Mouse (Mus musculus) midbrain, embryonic 13.5 days (tissue): ENCODE measurements at regions not wholly inside any gene's neighbourhood (a gene's known extent, or its start where the extent isn't known, plus 50 kb on each side); places are given as distances from the start of the nearest gene placed in this dataset.

Source experiments
- ATAC-seq: fragments of 200-750 bp; cut with Nextera tagmentation; 2 replicates; pipeline ENCODE4 v1.8.0; 2017; ENCODE audit warnings: mild to moderate bottlenecking, moderate TSS enrichment, moderate library complexity
- H3K27ac ChIP-seq: fragments of 300-500 bp; sonication (generic); 2 replicates; pipeline ENCODE4 v1.5.1; 2015; ENCODE audit warnings: inconsistent platforms, mild to moderate bottlenecking, moderate library complexity
- H3K27me3 ChIP-seq: fragments of 300-500 bp; sonication (generic); 2 replicates; pipeline ENCODE4 v1.6.1; 2015; ENCODE audit warnings: mild to moderate bottlenecking, inconsistent platforms
- H3K36me3 ChIP-seq: fragments of 300-500 bp; sonication (generic); 2 replicates; pipeline ENCODE4 v1.6.1; 2015; ENCODE audit warnings: mild to moderate bottlenecking, inconsistent platforms
- H3K4me1 ChIP-seq: fragments of 300-500 bp; sonication (generic); replicated peaks from 2 replicates; pipeline ENCODE4 v1.6.1; 2015; ENCODE audit warnings: inconsistent platforms
- H3K4me2 ChIP-seq: fragments of 300-500 bp; sonication (generic); replicated peaks from 2 replicates; pipeline ENCODE4 v1.6.1; 2015; ENCODE audit warnings: moderate library complexity, mild to moderate bottlenecking, inconsistent platforms
- H3K4me3 ChIP-seq: fragments of 300-500 bp; sonication (generic); replicated peaks from 2 replicates; pipeline ENCODE4 v1.5.1; 2015; ENCODE audit warnings: mild to moderate bottlenecking, inconsistent platforms
- H3K9ac ChIP-seq: fragments of 300-500 bp; sonication (generic); replicated peaks from 2 replicates; pipeline ENCODE4 v1.6.1; 2015; ENCODE audit warnings: mild to moderate bottlenecking, inconsistent platforms
- H3K9me3 ChIP-seq: fragments of 300-500 bp; sonication (generic); 2 replicates; pipeline ENCODE4 v1.6.1; 2016; ENCODE audit warnings: mild to moderate bottlenecking, inconsistent platforms
- WGBS: fragments of 180-500 bp; shearing (Covaris S2); methylation state at CpG from one replicate; pipeline ENCODE4 v1.1.7; 2015; 5-methylcytosine and 5-hydroxymethylcytosine counted together

DNA sequence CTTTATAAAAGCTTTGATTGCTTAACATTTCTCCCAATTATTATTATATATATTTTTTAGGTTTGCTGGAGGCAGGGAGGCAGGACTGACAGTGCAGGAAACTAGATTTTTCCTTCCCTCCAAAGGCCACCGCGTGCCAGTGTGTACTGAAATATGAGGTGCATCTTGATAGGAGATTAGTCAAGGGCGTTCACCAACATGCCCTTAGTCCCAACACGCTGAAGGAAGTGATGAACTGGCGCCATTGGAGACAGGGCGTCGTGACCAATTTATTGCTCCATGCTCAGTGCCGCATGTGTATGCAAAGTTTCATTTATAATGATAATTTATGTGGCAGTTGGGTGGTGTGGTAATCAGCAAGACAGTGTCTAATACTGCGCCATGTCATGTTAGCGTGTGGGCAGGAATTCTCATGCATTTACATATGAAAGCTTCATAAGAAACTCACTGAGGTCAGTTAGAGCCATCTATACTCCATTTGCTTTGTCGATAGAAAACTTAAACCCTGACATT lies 66.2 kb downstream of the Isl1 start:
- H3K27ac ChIP-seq = no peak overlapping the region
- no peaks in the 10 kb centered on the region for H3K4me1 ChIP-seq
- H3K4me3 ChIP-seq = no peak overlapping the region
- 81% methylated on average over 11 of the region's 11 CpGs for WGBS
- H3K27me3 ChIP-seq = no peaks in the 10 kb centered on the region
- no peak overlapping the region for H3K9ac ChIP-seq
- ATAC-seq = peak; percentile 40; the same call in 1 of the 2 replicates
- H3K4me2 ChIP-seq = no peak overlapping the region
- H3K9me3 ChIP-seq = no peaks in the 10 kb centered on the region
- H3K36me3 ChIP-seq = no peaks in the 10 kb centered on the region

DNA sequence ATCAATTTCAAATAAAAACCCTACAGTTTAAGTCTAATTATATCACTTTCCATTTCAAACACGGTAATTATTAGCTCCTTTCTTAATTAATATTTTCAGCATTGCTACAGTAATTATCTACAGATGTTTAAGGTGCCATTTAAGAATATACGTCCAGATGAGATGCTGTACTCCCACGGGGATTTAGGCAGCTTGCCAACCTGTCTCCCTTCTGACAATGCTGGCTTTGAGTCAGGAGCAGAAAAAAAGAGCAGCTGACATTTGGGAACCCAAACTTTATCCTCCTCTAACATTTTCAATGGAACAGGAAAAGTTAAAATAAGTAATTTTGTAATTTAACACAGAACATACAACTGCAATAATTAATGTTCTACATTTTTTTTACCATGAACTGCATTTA lies 94.4 kb downstream of the Isl1 start:
- no peak overlapping the region for H3K4me3 ChIP-seq
- peaks cover 5% of the 10 kb centered on the region; the same call in 1 of the 2 replicates for H3K4me1 ChIP-seq
- H3K9ac ChIP-seq = no peak overlapping the region
- H3K4me2 ChIP-seq = no peak overlapping the region
- 35% methylated on average over 3 of the region's 3 CpGs for WGBS
- no peaks in the 10 kb centered on the region for H3K9me3 ChIP-seq
- no peaks in the 10 kb centered on the region for H3K36me3 ChIP-seq
- H3K27me3 ChIP-seq = no peaks in the 10 kb centered on the region
- H3K27ac ChIP-seq = no peak overlapping the region
- ATAC-seq = no peak

GRCm38 (mm10) chr13:116213843-116214829 lies 95.4 kb downstream of the Isl1 start:
- Histone ChIP-seq H3K9me3 (no peaks in the 10 kb centered on the region), H3K36me3 (no peaks in the 10 kb centered on the region), H3K27me3 (no peaks in the 10 kb centered on the region), H3K4me1 (peaks cover 5% of the 10 kb centered on the region; the same call in 1 of the 2 replicates), H3K9ac (no peak overlapping the region), H3K4me2 (no peak overlapping the region), H3K4me3 (no peak overlapping the region), H3K27ac (no peak overlapping the region)
- ATAC-seq = 0 out of 2 replicates have a peak, but pooled peaks have one; percentile 45
- 44% methylated on average over 6 of the region's 6 CpGs for WGBS

- H3K4me1 ChIP-seq = peaks cover 11% of the 10 kb centered on the region
- H3K4me3 ChIP-seq = peak overlapping the region; percentile 14
- no peak overlapping the region for H3K27ac ChIP-seq
- ATAC-seq = peak; percentile 90
- no peaks in the 10 kb centered on the region for H3K9me3 ChIP-seq
- peak overlapping the region; percentile 44 for H3K4me2 ChIP-seq
- H3K36me3 ChIP-seq = no peaks in the 10 kb centered on the region
- H3K9ac ChIP-seq = no peak overlapping the region
- 3% methylated on average over 11 of the region's 11 CpGs for WGBS
- no peaks in the 10 kb centered on the region for H3K27me3 ChIP-seq
Measured at GRCm38 (mm10) chr13:116201177-116201920, 108.1 kb downstream of the Isl1 start.

DNA sequence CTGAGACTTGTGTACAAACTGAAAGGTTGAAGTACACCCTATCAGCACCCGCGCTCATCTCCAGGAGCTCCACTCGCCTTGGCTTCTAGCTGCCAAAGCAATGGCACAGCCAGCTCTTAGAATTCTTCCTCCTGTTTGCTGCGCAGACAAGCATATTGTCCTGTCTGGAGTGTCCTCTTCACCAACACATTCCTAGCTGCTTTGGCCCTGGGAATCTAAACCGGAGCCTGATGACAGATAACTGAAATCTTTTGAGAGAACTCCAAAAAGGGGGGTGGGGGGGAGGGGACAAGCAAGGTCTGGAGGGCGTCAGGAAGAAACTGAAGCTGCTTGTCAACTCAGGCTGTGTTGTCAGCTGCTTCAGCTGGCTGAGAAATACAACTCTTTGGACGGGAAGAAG lies 122.4 kb downstream of the Isl1 start:
- no peaks in the 10 kb centered on the region for H3K9me3 ChIP-seq
- 70% methylated on average over 7 of the region's 7 CpGs for WGBS
- no peak overlapping the region for H3K4me2 ChIP-seq
- no peak overlapping the region for H3K4me3 ChIP-seq
- H3K27me3 ChIP-seq = no peaks in the 10 kb centered on the region
- ATAC-seq = no peak
- no peaks in the 10 kb centered on the region for H3K36me3 ChIP-seq
- no peak overlapping the region for H3K9ac ChIP-seq
- no peak overlapping the region for H3K27ac ChIP-seq
- H3K4me1 ChIP-seq = no peaks in the 10 kb centered on the region

DNA sequence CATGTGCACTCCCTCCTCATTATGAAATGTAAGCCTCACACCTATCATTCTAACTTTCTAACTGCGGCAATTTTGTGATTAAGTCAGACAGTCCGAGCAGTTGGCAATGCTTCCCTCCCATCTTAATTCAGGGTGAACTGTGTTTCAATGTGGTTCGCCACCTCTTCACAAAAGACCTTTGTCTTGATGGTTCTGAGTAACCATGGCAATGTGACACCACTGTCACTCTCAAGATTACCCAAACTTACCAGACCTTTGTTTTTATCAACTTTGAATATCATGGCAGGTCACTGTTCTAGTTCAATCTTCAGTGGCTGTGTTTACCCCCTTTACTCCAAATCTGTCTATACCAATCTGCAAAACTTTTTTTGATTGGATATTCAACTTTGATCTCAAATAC lies 131.7 kb downstream of the Isl1 start:
- Histone ChIP-seq H3K36me3 (no peaks in the 10 kb centered on the region), H3K9me3 (no peaks in the 10 kb centered on the region), H3K4me1 (0 out of 2 replicates have a peak, but pooled peaks cover 5% of the 10 kb centered on the region), H3K9ac (no peak overlapping the region), H3K27ac (no peak overlapping the region), H3K27me3 (peaks cover 21% of the 10 kb centered on the region), H3K4me2 (no peak overlapping the region), H3K4me3 (no peak overlapping the region)
- 11% methylated on average over 3 of the region's 3 CpGs for WGBS
- ATAC-seq = no peak

GRCm38 (mm10) chr13:116174976-116175375 lies 134.5 kb downstream of the Isl1 start:
- ATAC-seq = peak; percentile 37; the same call in 1 of the 2 replicates
- Histone ChIP-seq H3K4me2 (no peak overlapping the region), H3K36me3 (no peaks in the 10 kb centered on the region), H3K4me1 (0 out of 2 replicates have a peak, but pooled peaks cover 5% of the 10 kb centered on the region), H3K9me3 (no peaks in the 10 kb centered on the region), H3K9ac (no peak overlapping the region), H3K27ac (no peak overlapping the region), H3K4me3 (no peak overlapping the region), H3K27me3 (peaks cover 27% of the 10 kb centered on the region)
- WGBS = 5% methylated on average over 3 of the region's 3 CpGs

- Histone ChIP-seq H3K36me3 (no peaks in the 10 kb centered on the region), H3K4me1 (0 out of 2 replicates have a peak, but pooled peaks cover 5% of the 10 kb centered on the region), H3K4me2 (no peak overlapping the region), H3K9ac (no peak overlapping the region), H3K27me3 (peaks cover 27% of the 10 kb centered on the region), H3K9me3 (no peaks in the 10 kb centered on the region), H3K27ac (no peak overlapping the region), H3K4me3 (no peak overlapping the region)
- ATAC-seq = no peak
- 55% methylated on average over 2 of the region's 2 CpGs for WGBS
Measured at GRCm38 (mm10) chr13:116173866-116174265, 135.6 kb downstream of the Isl1 start.

DNA sequence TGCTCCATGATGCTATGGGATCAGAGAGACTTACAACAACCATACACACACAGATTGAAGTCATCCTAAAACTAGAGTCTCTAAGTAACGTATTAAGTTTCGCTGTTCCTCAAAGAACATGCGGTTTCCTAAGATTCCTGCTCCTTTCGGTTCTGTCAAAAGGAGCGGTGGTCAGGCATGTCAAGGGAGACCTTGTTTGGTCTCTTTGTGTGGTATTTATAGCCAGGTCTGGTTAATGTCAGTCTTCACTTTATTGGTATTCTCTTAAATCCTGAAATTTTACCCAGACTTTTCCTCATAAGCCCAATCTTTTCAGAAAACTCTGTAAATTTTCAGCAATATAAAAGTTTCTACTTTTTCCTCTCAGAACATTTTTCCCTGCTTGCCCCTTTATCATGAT lies 166.5 kb downstream of the Isl1 start:
- Histone ChIP-seq H3K4me1 (no peaks in the 10 kb centered on the region), H3K4me3 (no peak overlapping the region), H3K4me2 (no peak overlapping the region), H3K27ac (no peak overlapping the region), H3K9ac (no peak overlapping the region), H3K27me3 (no peaks in the 10 kb centered on the region), H3K36me3 (no peaks in the 10 kb centered on the region), H3K9me3 (no peaks in the 10 kb centered on the region)
- 87% methylated on average over 5 of the region's 5 CpGs for WGBS
- ATAC-seq = no peak

- no peak overlapping the region for H3K9ac ChIP-seq
- H3K9me3 ChIP-seq = no peaks in the 10 kb centered on the region
- H3K27ac ChIP-seq = no peak overlapping the region
- no peaks in the 10 kb centered on the region for H3K27me3 ChIP-seq
- no peak overlapping the region for H3K4me2 ChIP-seq
- H3K4me3 ChIP-seq = no peak overlapping the region
- no peak for ATAC-seq
- H3K36me3 ChIP-seq = no peaks in the 10 kb centered on the region
- H3K4me1 ChIP-seq = no peaks in the 10 kb centered on the region
- 97% methylated on average over 1 of the region's 1 CpGs for WGBS
Measured at GRCm38 (mm10) chr13:116118664-116119063, 190.8 kb downstream of the Isl1 start.

GRCm38 (mm10) chr13:116111032-116111808 lies 198.3 kb downstream of the Isl1 start:
- Histone ChIP-seq H3K4me1 (no peaks in the 10 kb centered on the region), H3K9me3 (no peaks in the 10 kb centered on the region), H3K4me2 (no peak overlapping the region), H3K36me3 (no peaks in the 10 kb centered on the region), H3K27me3 (no peaks in the 10 kb centered on the region), H3K9ac (no peak overlapping the region), H3K27ac (no peak overlapping the region), H3K4me3 (no peak overlapping the region)
- ATAC-seq = no peak
- 66% methylated on average over 7 of the region's 7 CpGs for WGBS
